Mouse (Mus musculus) embryonic facial prominence, embryonic 15.5 days (tissue): ENCODE results near the gene Egr2. TPM values are rescaled to one million over a fixed set of nuclear protein-coding genes. Genes with fewer than 3 reads are reported as not detected.
A peak's percentile ranks its signal among the peaks of the same experiment; 100 is the strongest.

Experiments
- ATAC-seq: fragments of 200-750 bp; cut with Nextera tagmentation; 2 replicates; pipeline ENCODE4 v1.8.0; 2017; ENCODE audit warnings: low read depth, moderate TSS enrichment; ENCODE audit not compliant: insufficient number of reproducible peaks, low FRiP score, low TSS enrichment
- H3K27ac ChIP-seq: fragments of 300-500 bp; sonication (generic); replicated peaks from 2 replicates; pipeline ENCODE4 v1.5.1; 2015; ENCODE audit warnings: mild to moderate bottlenecking, inconsistent platforms
- H3K27me3 ChIP-seq: fragments of 300-500 bp; sonication (generic); 2 replicates; pipeline ENCODE4 v1.6.1; 2015; ENCODE audit warnings: inconsistent platforms
- H3K36me3 ChIP-seq: fragments of 300-500 bp; sonication (generic); 2 replicates; pipeline ENCODE4 v1.6.1; 2015; ENCODE audit warnings: mild to moderate bottlenecking, inconsistent platforms
- H3K4me1 ChIP-seq: fragments of 300-500 bp; sonication (generic); 2 replicates; pipeline ENCODE4 v1.6.1; 2015; ENCODE audit warnings: inconsistent platforms
- H3K4me2 ChIP-seq: fragments of 300-500 bp; sonication (generic); replicated peaks from 2 replicates; pipeline ENCODE4 v1.6.1; 2015; ENCODE audit warnings: mild to moderate bottlenecking, inconsistent platforms
- H3K4me3 ChIP-seq: fragments of 300-500 bp; sonication (generic); replicated peaks from 2 replicates; pipeline ENCODE4 v1.5.1; 2015; ENCODE audit warnings: mild to moderate bottlenecking, inconsistent platforms
- H3K9ac ChIP-seq: fragments of 300-500 bp; sonication (generic); 2 replicates; pipeline ENCODE4 v1.6.1; 2015; ENCODE audit warnings: inconsistent platforms
- H3K9me3 ChIP-seq: fragments of 300-500 bp; sonication (generic); replicated peaks from 2 replicates; pipeline ENCODE4 v1.6.1; 2016; ENCODE audit warnings: inconsistent platforms
- WGBS: fragments of 180-500 bp; shearing (Covaris S2); methylation state at CpG from one replicate; pipeline ENCODE4 v1.1.7; 2015; 5-methylcytosine and 5-hydroxymethylcytosine counted together
- polyA plus RNA-seq: library from polyadenylated mRNA; unstranded; fragments of >200 nt; fragmentation: Nextera tagmentation; extraction: Ambion mirVana; gene quantifications from 2 replicates; pipeline ENCODE4 v1.2.1, GENCODE M21; 2015

The Egr2 gene
- polyA plus RNA-seq: 5.0 and 5.5 TPM in 2 replicates

GRCm38 (mm10) chr10:67535256-67535655 lies at the start of gene Egr2:
Gene Egr2, plus strand, starts transcription at chr10:67535475.
- 1% methylated on average over 37 of the region's 37 CpGs for WGBS
- Histone ChIP-seq H3K9ac (no peak within 1 kb of the TSS), H3K27me3 (peaks cover 70% of the 10 kb centered on the region), H3K27ac (no peak within 1 kb of the TSS; the same call in 1 of the 2 replicates), H3K4me3 (peak within 1 kb of the TSS; percentile 72), H3K36me3 (no peaks in the 10 kb centered on the region), H3K4me2 (peak within 1 kb of the TSS; percentile 96), H3K9me3 (no peaks in the 10 kb centered on the region), H3K4me1 (peaks cover 36% of the 10 kb centered on the region)
- ATAC-seq: no peak

- H3K9ac ChIP-seq: no peak overlapping the region
- 0 out of 2 replicates have a peak, but pooled peaks cover 4% of the 10 kb centered on the region for H3K9me3 ChIP-seq
- H3K36me3 ChIP-seq: no peaks in the 10 kb centered on the region
- H3K27ac ChIP-seq: no peak overlapping the region
- no peaks in the 10 kb centered on the region for H3K4me1 ChIP-seq
- H3K4me3 ChIP-seq: no peak overlapping the region
- H3K27me3 ChIP-seq: no peaks in the 10 kb centered on the region
- no peak overlapping the region for H3K4me2 ChIP-seq
- ATAC-seq: no peak
- 85% methylated on average over 7 of the region's 7 CpGs for WGBS
Measured at GRCm38 (mm10) chr10:67487496-67487895, 47.8 kb upstream of the Egr2 start.

- H3K27me3 ChIP-seq: no peaks in the 10 kb centered on the region
- H3K9ac ChIP-seq: no peak overlapping the region
- no peak overlapping the region for H3K4me2 ChIP-seq
- ATAC-seq: no peak
- no peak overlapping the region for H3K27ac ChIP-seq
- H3K4me3 ChIP-seq: no peak overlapping the region
- H3K4me1 ChIP-seq: no peaks in the 10 kb centered on the region
- no peaks in the 10 kb centered on the region for H3K36me3 ChIP-seq
- H3K9me3 ChIP-seq: 0 out of 2 replicates have a peak, but pooled peaks cover 4% of the 10 kb centered on the region
- 79% methylated on average over 6 of the region's 6 CpGs for WGBS
Measured at GRCm38 (mm10) chr10:67489836-67490235, 45.4 kb upstream of the Egr2 start.

DNA sequence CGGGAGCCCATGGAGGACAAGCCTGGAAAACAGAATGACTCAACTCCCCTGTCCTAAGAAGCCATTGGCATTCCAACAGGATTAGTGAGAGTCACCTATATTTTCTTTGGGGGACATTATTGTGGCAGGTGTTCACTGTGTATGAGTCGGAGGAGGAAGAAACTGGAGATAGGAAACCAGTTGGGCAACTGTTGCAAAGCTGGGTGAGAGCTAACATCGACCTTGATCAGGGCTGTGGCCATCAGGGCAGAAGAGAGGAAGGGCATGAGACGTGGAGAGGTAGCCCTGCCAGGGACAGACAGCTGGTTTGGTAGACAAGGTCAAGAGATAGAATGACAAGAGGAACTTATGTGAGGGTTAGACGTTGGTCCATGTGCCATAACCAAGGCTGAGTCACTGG lies 44.6 kb upstream of the Egr2 start:
- Histone ChIP-seq H3K9me3 (no peaks in the 10 kb centered on the region), H3K4me2 (no peak overlapping the region)

DNA sequence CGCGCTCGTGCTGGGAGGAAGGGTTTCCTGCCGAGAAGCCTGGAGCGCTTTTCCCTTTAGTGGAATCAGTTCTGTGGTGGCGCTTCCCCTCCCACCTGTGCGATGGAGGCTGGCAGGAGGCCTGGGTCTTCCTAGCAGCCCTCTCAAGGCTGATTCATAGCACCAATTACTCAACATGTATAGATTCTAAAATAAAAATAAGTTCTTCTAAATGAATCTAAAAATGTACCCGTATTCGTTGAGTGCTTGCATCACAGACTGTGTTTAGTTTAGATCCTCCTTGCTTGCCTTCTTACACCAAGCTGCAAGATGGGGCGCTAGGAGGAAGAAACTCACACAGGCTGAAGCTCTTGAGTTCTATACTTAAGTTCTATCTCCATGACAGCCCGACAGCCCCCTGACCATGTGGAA lies 43.1 kb upstream of the Egr2 start:
- H3K4me3 ChIP-seq: no peak overlapping the region
- no peaks in the 10 kb centered on the region for H3K9me3 ChIP-seq
- H3K27me3 ChIP-seq: no peaks in the 10 kb centered on the region
- H3K27ac ChIP-seq: no peak overlapping the region
- no peak overlapping the region for H3K4me2 ChIP-seq
- H3K9ac ChIP-seq: no peak overlapping the region
- no peaks in the 10 kb centered on the region for H3K36me3 ChIP-seq
- no peaks in the 10 kb centered on the region for H3K4me1 ChIP-seq
- no peak for ATAC-seq
- WGBS: 75% methylated on average over 11 of the region's 11 CpGs

More for the DNA sequence above, 44.6 kb upstream of the Egr2 start:
- ATAC-seq: no peak
- no peak overlapping the region for H3K27ac ChIP-seq
- 81% methylated on average over 5 of the region's 5 CpGs for WGBS
- no peak overlapping the region for H3K9ac ChIP-seq
- no peak overlapping the region for H3K4me3 ChIP-seq
- H3K4me1 ChIP-seq: no peaks in the 10 kb centered on the region
- no peaks in the 10 kb centered on the region for H3K27me3 ChIP-seq
- no peaks in the 10 kb centered on the region for H3K36me3 ChIP-seq

DNA sequence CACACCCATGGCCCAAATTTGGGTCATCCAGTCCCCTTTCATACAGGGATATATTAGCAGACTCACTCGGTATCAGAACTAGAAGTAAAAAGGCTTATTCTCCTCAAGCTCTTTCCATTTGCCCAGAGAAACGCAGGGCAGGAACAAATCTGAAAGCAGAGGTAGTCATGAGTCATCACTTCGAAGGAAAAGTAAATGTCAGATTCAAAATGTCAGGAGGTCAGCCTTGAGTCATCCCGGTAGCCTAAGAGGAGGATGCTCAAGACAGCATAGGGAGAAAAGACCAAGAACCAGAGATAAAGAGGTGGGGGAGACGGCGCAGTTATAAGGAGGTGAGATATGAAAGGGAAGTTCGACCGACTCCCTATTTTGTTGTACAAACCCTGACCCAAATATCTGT lies 41.7 kb upstream of the Egr2 start:
- H3K9me3 ChIP-seq: no peaks in the 10 kb centered on the region
- no peaks in the 10 kb centered on the region for H3K27me3 ChIP-seq
- no peak for ATAC-seq
- H3K9ac ChIP-seq: no peak overlapping the region
- 83% methylated on average over 8 of the region's 8 CpGs for WGBS
- H3K36me3 ChIP-seq: no peaks in the 10 kb centered on the region
- H3K4me2 ChIP-seq: no peak overlapping the region
- no peak overlapping the region for H3K27ac ChIP-seq
- H3K4me3 ChIP-seq: no peak overlapping the region
- no peaks in the 10 kb centered on the region for H3K4me1 ChIP-seq

GRCm38 (mm10) chr10:67497144-67497892 lies 38.0 kb upstream of the Egr2 start:
- ATAC-seq: no peak
- WGBS: 89% methylated on average over 15 of the region's 15 CpGs
- no peak overlapping the region for H3K4me3 ChIP-seq

DNA sequence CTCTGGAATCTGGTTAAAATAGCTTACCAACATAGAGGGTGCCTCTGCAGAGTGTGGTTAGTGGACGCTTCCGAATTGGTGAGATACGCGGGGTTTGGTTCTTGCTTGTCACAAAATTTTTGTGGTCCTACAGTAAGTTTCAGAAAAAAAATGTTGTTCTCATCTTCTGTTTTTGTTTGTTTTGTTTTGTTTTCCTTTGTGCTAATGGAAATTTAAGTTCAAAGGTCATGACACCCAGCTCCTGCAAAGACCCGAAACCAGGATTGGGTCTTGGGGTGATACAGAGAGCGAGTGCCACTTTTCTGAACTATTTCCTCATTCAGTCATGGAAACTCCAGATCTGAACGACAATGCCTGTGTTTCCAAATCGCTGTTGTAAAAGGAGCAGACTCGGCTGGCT lies 37.3 kb upstream of the Egr2 start:
- 89% methylated on average over 9 of the region's 9 CpGs for WGBS

More at GRCm38 (mm10) chr10:67497144-67497892, 38.0 kb upstream of the Egr2 start:
- no peak overlapping the region for H3K27ac ChIP-seq
- no peak overlapping the region for H3K9ac ChIP-seq
- H3K9me3 ChIP-seq: no peaks in the 10 kb centered on the region
- H3K4me1 ChIP-seq: no peaks in the 10 kb centered on the region
- no peaks in the 10 kb centered on the region for H3K36me3 ChIP-seq
- no peaks in the 10 kb centered on the region for H3K27me3 ChIP-seq
- no peak overlapping the region for H3K4me2 ChIP-seq

GRCm38 (mm10) chr10:67503320-67503995 lies 31.8 kb upstream of the Egr2 start:
- 55% methylated on average over 15 of the region's 15 CpGs for WGBS
- no peak for ATAC-seq

More for the DNA sequence above, 37.3 kb upstream of the Egr2 start:
- no peaks in the 10 kb centered on the region for H3K27me3 ChIP-seq
- no peak overlapping the region for H3K9ac ChIP-seq
- no peaks in the 10 kb centered on the region for H3K36me3 ChIP-seq
- H3K4me3 ChIP-seq: no peak overlapping the region
- no peaks in the 10 kb centered on the region for H3K4me1 ChIP-seq
- no peak overlapping the region for H3K27ac ChIP-seq
- H3K9me3 ChIP-seq: no peaks in the 10 kb centered on the region
- ATAC-seq: no peak
- no peak overlapping the region for H3K4me2 ChIP-seq

GRCm38 (mm10) chr10:67504046-67504445 lies 31.2 kb upstream of the Egr2 start:
- H3K4me3 ChIP-seq: no peak overlapping the region
- WGBS: 48% methylated on average over 5 of the region's 5 CpGs
- H3K9me3 ChIP-seq: no peaks in the 10 kb centered on the region
- no peaks in the 10 kb centered on the region for H3K4me1 ChIP-seq
- ATAC-seq: no peak
- no peaks in the 10 kb centered on the region for H3K27me3 ChIP-seq
- H3K27ac ChIP-seq: no peak overlapping the region
- no peak overlapping the region for H3K9ac ChIP-seq
- H3K4me2 ChIP-seq: no peak overlapping the region
- H3K36me3 ChIP-seq: no peaks in the 10 kb centered on the region

More at GRCm38 (mm10) chr10:67503320-67503995, 31.8 kb upstream of the Egr2 start:
- H3K4me3 ChIP-seq: no peak overlapping the region
- H3K4me1 ChIP-seq: no peaks in the 10 kb centered on the region
- no peaks in the 10 kb centered on the region for H3K27me3 ChIP-seq
- H3K4me2 ChIP-seq: no peak overlapping the region
- no peaks in the 10 kb centered on the region for H3K36me3 ChIP-seq
- no peaks in the 10 kb centered on the region for H3K9me3 ChIP-seq
- no peak overlapping the region for H3K9ac ChIP-seq
- no peak overlapping the region for H3K27ac ChIP-seq

GRCm38 (mm10) chr10:67505248-67505647 lies 30.0 kb upstream of the Egr2 start:
- no peaks in the 10 kb centered on the region for H3K9me3 ChIP-seq
- no peaks in the 10 kb centered on the region for H3K36me3 ChIP-seq
- H3K4me3 ChIP-seq: no peak overlapping the region
- no peak for ATAC-seq
- no peak overlapping the region for H3K27ac ChIP-seq
- H3K4me2 ChIP-seq: no peak overlapping the region
- 65% methylated on average over 3 of the region's 3 CpGs for WGBS
- H3K27me3 ChIP-seq: no peaks in the 10 kb centered on the region
- no peak overlapping the region for H3K9ac ChIP-seq
- H3K4me1 ChIP-seq: no peaks in the 10 kb centered on the region
